Mouse (Mus musculus) kidney, embryonic 14.5 days (tissue): ENCODE measurements around the gene 2310022A10Rik. TPM values are rescaled to one million over a fixed set of nuclear protein-coding genes. Genes with fewer than 3 reads are reported as not detected.

Experiments used
- ATAC-seq: fragments of 200-750 bp; cut with Nextera tagmentation; 2 replicates; pipeline ENCODE4 v1.8.0; 2017; ENCODE audit warnings: moderate number of reproducible peaks, mild to moderate bottlenecking, moderate TSS enrichment, moderate library complexity; ENCODE audit not compliant: low FRiP score, low TSS enrichment
- H3K27ac ChIP-seq: fragments of 300-500 bp; sonication (generic); 2 replicates; pipeline ENCODE4 v1.5.1; 2014; ENCODE audit warnings: low read depth, mild to moderate bottlenecking, low read length, moderate library complexity, mixed read lengths
- H3K27me3 ChIP-seq: fragments of 300-500 bp; sonication (generic); 2 replicates; pipeline ENCODE4 v1.6.1; 2014; ENCODE audit warnings: mild to moderate bottlenecking, low read length; ENCODE audit not compliant: control insufficient read depth, insufficient read depth
- H3K36me3 ChIP-seq: fragments of 300-500 bp; sonication (generic); 2 replicates; pipeline ENCODE4 v1.6.1; 2014; ENCODE audit warnings: low read length, mixed read lengths; ENCODE audit not compliant: control insufficient read depth, insufficient read depth
- H3K4me1 ChIP-seq: fragments of 300-500 bp; sonication (generic); 2 replicates; pipeline ENCODE4 v1.6.1; 2014; ENCODE audit warnings: low read length, mixed read lengths; ENCODE audit not compliant: control insufficient read depth, insufficient read depth
- H3K4me2 ChIP-seq: fragments of 300-500 bp; sonication (generic); replicated peaks from 2 replicates; pipeline ENCODE4 v1.6.1; 2014; ENCODE audit warnings: low read depth, mild to moderate bottlenecking, low read length
- H3K4me3 ChIP-seq: fragments of 300-500 bp; sonication (generic); 2 replicates; pipeline ENCODE4 v1.5.1; 2014; ENCODE audit warnings: mild to moderate bottlenecking, low read length
- H3K9ac ChIP-seq: fragments of 300-500 bp; sonication (generic); 2 replicates; pipeline ENCODE4 v1.6.1; 2014; ENCODE audit warnings: low read depth, mild to moderate bottlenecking, low read length, moderate library complexity
- H3K9me3 ChIP-seq: fragments of 300-500 bp; sonication (generic); 2 replicates; pipeline ENCODE4 v1.6.1; 2016; ENCODE audit warnings: low read length; ENCODE audit not compliant: control insufficient read depth
- WGBS: fragments of 180-500 bp; shearing (Covaris S2); extraction: QIAGEN DNeasy Blood & Tissue Kit; methylation state at CpG from one replicate; pipeline ENCODE4 v1.1.7; 2014; 5-methylcytosine and 5-hydroxymethylcytosine counted together
- polyA plus RNA-seq: library from polyadenylated mRNA; unstranded; fragments of >200 nt; fragmentation: Nextera tagmentation; extraction: Ambion mirVana; gene quantifications from 2 replicates; pipeline ENCODE4 v1.2.1, GENCODE M21; 2014

Gene 2310022A10Rik
- polyA plus RNA-seq, 1 experiment from 2014 or later, result 21.4 TPM

DNA sequence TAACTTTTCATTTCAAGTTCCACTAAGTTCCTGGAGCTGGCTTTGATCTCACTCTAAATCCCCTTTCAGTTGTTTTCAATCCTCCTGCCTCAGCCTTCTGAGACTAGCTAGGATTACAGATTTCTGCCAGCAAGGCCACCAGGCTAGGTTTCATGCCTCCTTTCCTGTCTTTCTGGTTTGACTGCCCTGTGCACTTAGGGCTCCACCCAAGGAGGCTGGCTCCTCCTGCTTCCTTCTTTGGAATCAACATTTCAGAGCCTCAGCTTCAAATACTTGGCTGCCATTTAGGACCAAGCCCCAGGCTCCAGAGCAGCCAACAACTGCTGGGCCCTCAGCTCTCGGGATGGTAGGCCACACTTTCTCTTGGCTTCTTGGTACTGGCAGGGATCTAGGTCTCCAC lies 32.4 kb upstream of the 2310022A10Rik start:
- Histone ChIP-seq H3K4me3 (no peak overlapping the region), H3K9me3 (peaks cover 4% of the 10 kb centered on the region; the same call in 1 of the 2 replicates), H3K36me3 (peaks cover 6% of the 10 kb centered on the region; the same call in 1 of the 2 replicates), H3K4me1 (no peaks in the 10 kb centered on the region), H3K4me2 (no peak overlapping the region), H3K27me3 (no peaks in the 10 kb centered on the region), H3K9ac (no peak overlapping the region), H3K27ac (no peak overlapping the region)
- 73% methylated on average over 1 of the region's 1 CpGs for WGBS
- ATAC-seq, result no peak

DNA sequence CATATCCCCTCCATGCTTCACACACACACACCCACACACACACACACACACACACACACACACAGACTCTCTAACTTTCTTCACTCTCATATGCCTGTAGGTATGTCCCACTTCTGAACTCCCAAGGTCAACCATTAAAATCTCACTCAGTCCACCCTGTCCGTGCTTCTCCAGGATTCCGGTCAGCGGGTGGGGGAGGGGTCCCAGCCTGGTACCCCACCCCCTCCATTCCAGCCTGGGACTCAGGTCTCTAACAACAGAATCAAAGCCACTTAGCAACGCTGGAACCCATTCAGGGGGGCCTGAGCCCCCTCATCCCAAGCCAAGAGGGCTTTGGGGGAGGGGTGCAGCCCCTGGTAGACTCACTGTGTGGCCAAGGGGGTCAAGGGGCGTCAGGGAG lies 30.1 kb upstream of the 2310022A10Rik start, which contains the start of gene Hipk4:
Gene Hipk4 (plus strand): TSS at position 301 of the 400 bp plus-strand sequence.
- Histone ChIP-seq H3K4me1 (no peaks in the 10 kb centered on the region), H3K9ac (no peak within 1 kb of the TSS), H3K36me3 (no peaks in the 10 kb centered on the region), H3K27me3 (no peaks in the 10 kb centered on the region), H3K27ac (no peak within 1 kb of the TSS), H3K9me3 (peaks cover 4% of the 10 kb centered on the region; the same call in 1 of the 2 replicates), H3K4me3 (no peak within 1 kb of the TSS), H3K4me2 (no peak within 1 kb of the TSS)
- WGBS, result 59% methylated on average over 5 of the region's 5 CpGs
- no peak for ATAC-seq

DNA sequence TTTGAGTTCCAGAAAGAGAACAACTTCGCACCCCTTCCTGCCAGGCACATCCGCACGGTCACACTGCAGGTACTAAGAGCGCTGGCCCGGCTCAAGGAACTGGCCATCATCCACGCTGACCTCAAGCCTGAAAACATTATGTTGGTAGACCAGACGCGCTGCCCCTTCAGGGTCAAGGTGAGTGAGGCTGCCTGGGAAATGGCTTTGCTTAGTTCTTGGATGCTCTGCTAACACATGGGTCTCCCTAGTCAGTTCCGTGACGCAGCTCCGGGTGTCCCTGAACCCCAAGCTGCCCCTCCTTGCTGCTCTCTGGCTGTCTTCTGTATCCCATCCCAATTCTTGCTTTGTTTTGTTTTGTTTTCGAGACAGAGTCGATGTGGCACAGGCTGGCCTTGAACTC lies 29.2 kb upstream of the 2310022A10Rik start:
- H3K27ac ChIP-seq, result no peak overlapping the region
- H3K9me3 ChIP-seq, result peaks cover 4% of the 10 kb centered on the region; the same call in 1 of the 2 replicates
- no peaks in the 10 kb centered on the region for H3K36me3 ChIP-seq
- H3K4me3 ChIP-seq, result no peak overlapping the region
- WGBS, result 93% methylated on average over 13 of the region's 13 CpGs
- H3K4me2 ChIP-seq, result no peak overlapping the region
- H3K27me3 ChIP-seq, result no peaks in the 10 kb centered on the region
- H3K9ac ChIP-seq, result no peak overlapping the region
- H3K4me1 ChIP-seq, result no peaks in the 10 kb centered on the region
- ATAC-seq, result no peak

DNA sequence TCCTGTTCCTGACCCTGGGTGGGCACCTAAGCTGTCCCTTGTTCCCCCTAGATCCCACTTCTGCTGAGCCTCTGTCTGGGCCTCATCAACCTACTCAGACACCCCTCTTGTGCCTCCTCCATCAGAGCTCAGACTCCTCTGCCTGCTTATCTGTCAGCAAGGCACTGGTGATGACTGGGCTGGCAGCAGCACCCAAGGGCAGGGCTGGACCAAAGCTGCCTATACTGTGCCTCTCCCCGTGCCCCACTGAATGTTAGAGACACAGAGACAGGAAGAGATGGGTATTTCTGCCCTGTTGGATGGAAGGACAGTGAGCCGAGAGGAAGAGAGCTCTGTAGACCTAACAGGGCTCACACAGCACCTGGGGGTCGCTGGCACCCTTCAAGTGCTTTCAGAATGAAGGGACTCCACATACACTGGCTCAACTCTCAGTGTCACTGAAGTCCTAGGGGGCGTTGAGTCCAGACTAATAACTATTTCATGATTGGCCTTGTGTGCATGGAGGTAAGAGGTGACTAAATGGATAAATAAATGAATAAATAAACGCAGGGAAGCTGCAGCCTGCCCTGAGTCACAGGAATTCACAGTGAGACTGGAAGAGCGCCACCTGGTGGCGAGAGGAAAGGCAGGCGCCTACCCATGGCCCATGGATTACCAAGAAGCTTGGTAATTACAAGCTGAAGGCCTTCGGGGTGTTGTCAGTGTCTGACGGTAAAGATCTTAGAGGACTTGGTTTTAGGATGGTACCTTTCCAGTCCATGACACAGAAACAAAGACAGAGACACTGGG lies 26.8 kb upstream of the 2310022A10Rik start:
- Histone ChIP-seq H3K27ac (no peak overlapping the region), H3K9me3 (no peaks in the 10 kb centered on the region), H3K4me2 (no peak overlapping the region), H3K36me3 (peaks cover 7% of the 10 kb centered on the region; the same call in 1 of the 2 replicates), H3K4me1 (no peaks in the 10 kb centered on the region), H3K4me3 (no peak overlapping the region), H3K9ac (no peak overlapping the region), H3K27me3 (no peaks in the 10 kb centered on the region)
- 28% methylated on average over 10 of the region's 10 CpGs for WGBS
- ATAC-seq, result peak; percentile 71; the same call in 1 of the 2 replicates

DNA sequence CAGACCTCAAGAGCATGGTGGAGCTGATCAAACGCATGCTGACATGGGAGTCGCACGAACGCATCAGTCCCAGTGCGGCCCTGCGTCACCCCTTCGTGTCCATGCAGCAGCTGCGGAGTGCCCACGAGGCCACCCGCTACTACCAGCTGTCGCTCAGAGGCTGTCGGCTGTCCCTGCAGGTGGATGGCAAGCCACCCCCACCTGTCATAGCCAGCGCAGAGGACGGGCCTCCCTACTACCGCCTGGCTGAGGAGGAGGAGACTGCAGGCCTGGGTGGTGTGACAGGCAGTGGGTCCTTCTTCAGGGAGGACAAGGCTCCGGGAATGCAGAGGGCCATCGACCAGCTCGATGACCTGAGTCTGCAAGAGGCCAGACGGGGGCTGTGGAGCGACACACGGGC lies 24.0 kb upstream of the 2310022A10Rik start:
- Histone ChIP-seq H3K27me3 (no peaks in the 10 kb centered on the region), H3K36me3 (peaks cover 23% of the 10 kb centered on the region), H3K9me3 (no peaks in the 10 kb centered on the region), H3K27ac (no peak overlapping the region), H3K4me2 (no peak overlapping the region), H3K4me3 (no peak overlapping the region), H3K4me1 (no peaks in the 10 kb centered on the region), H3K9ac (no peak overlapping the region)
- 74% methylated on average over 21 of the region's 21 CpGs for WGBS
- no peak for ATAC-seq

DNA sequence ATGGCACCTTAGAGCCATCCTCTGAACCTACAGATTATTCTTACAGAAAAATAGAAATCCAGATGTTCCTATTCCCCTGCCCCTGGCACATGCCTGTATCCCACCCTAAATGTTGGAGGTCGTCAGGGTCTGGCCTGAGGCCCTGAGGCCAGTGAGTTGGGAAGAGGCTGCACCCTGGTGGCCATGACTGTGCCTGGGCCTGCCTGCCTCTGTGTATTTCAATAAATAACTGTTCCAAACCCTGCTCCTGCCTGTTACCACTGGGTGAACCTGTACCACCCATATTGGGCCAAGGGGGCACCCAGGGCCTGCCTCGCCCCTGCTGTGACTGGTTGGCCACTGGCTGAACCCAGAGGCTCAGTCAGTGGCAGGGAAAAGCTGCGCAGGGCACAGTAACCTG lies 22.1 kb upstream of the 2310022A10Rik start:
- no peak overlapping the region for H3K9ac ChIP-seq
- H3K36me3 ChIP-seq, result peaks cover 23% of the 10 kb centered on the region
- H3K27ac ChIP-seq, result no peak overlapping the region
- H3K9me3 ChIP-seq, result no peaks in the 10 kb centered on the region
- H3K4me2 ChIP-seq, result no peak overlapping the region
- no peak overlapping the region for H3K4me3 ChIP-seq
- no peak for ATAC-seq
- 85% methylated on average over 3 of the region's 3 CpGs for WGBS
- no peaks in the 10 kb centered on the region for H3K4me1 ChIP-seq
- H3K27me3 ChIP-seq, result no peaks in the 10 kb centered on the region

GRCm38 (mm10) chr7:27531707-27532106 lies 21.3 kb upstream of the 2310022A10Rik start:
- Histone ChIP-seq H3K4me3 (no peak overlapping the region), H3K36me3 (peaks cover 28% of the 10 kb centered on the region), H3K4me2 (no peak overlapping the region), H3K4me1 (no peaks in the 10 kb centered on the region), H3K9me3 (no peaks in the 10 kb centered on the region), H3K27ac (no peak overlapping the region), H3K27me3 (no peaks in the 10 kb centered on the region), H3K9ac (no peak overlapping the region)
- ATAC-seq, result no peak
- WGBS, result 91% methylated on average over 10 of the region's 10 CpGs

GRCm38 (mm10) chr7:27532480-27533050 lies 20.5 kb upstream of the 2310022A10Rik start:
- no peak overlapping the region for H3K4me2 ChIP-seq
- no peaks in the 10 kb centered on the region for H3K27me3 ChIP-seq
- no peaks in the 10 kb centered on the region for H3K4me1 ChIP-seq
- ATAC-seq, result no peak
- no peak overlapping the region for H3K4me3 ChIP-seq
- no peak overlapping the region; the same call in 1 of the 2 replicates for H3K9ac ChIP-seq
- H3K27ac ChIP-seq, result no peak overlapping the region
- H3K9me3 ChIP-seq, result no peaks in the 10 kb centered on the region
- WGBS, result 90% methylated on average over 9 of the region's 9 CpGs
- H3K36me3 ChIP-seq, result peaks cover 33% of the 10 kb centered on the region

- no peaks in the 10 kb centered on the region for H3K27me3 ChIP-seq
- no peak overlapping the region for H3K4me3 ChIP-seq
- no peak for ATAC-seq
- 87% methylated on average over 2 of the region's 2 CpGs for WGBS
- H3K36me3 ChIP-seq, result peaks cover 34% of the 10 kb centered on the region
- H3K27ac ChIP-seq, result no peak overlapping the region
- no peaks in the 10 kb centered on the region for H3K4me1 ChIP-seq
- H3K4me2 ChIP-seq, result no peak overlapping the region
- no peak overlapping the region for H3K9ac ChIP-seq
- H3K9me3 ChIP-seq, result no peaks in the 10 kb centered on the region
Measured at GRCm38 (mm10) chr7:27535386-27535785, 17.6 kb upstream of the 2310022A10Rik start.
